Mouse (Mus musculus) left cerebral cortex, postnatal 4 days (tissue): ENCODE data around the gene Amer1. TPM values are rescaled to one million over a fixed set of nuclear protein-coding genes. Genes with fewer than 3 reads are reported as not detected.

Source experiments
- DNase-seq: peaks from one replicate; pipeline ENCODE4 v3.0.0-alpha.2; 2022
- intact Hi-C: fragments of 180-260 bp; cut with DNase I; formaldehyde crosslinking; loops from one replicate; pipeline ENCODE4 v1.15.1; 2025
- total RNA-seq, 2 experiments: library from RNA; stranded (reverse); gene quantifications; 2 replicates each; pipeline ENCODE4 v1.2.3; 2021

The Amer1 gene
- total RNA-seq, result 10 to 100 TPM; 29.8 to 30.2 TPM

DNA sequence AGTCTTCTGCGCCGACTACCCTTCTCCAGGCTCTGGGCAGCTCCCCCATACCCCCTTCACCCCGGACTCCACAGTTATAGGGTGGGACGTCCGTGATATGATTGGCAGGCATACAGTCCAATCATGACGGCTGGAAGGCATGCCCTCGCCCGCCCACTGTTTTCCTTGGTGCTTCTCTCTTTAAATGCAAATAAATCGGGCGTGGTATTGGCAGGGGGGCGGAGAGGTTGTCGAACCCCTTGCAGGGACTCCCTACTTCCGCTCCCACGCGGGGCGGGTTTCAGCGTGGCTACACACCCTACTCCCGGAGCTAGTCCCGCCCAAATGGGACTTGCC is at the start of gene Amer1:
TSS of gene Amer1 (minus strand) at position 97 of the 336 bp plus-strand sequence.
- peak; percentile 85 for DNase-seq
- intact Hi-C loops, result no loop called here

DNA sequence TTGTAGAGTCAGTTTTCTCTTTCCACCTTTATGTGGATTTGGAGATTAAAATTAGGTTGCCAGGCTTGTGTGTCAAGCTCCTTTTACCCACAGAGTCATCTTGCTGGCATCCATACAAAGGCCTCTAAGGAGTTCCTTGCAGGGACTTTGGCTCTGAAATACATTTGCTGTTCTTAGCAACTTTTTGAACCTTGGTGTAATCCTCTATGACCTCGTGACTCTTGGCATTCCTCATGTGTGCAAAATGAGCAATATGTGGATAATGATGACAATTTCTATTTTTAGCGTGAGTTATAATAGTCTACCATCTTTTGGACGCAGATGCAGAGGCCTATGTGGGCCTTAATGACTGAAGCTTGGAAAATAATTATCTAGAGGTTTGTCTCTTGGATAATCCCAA is 12.5 kb upstream of the Amer1 start:
- intact Hi-C loops, result no loop called here
- no peak for DNase-seq

DNA sequence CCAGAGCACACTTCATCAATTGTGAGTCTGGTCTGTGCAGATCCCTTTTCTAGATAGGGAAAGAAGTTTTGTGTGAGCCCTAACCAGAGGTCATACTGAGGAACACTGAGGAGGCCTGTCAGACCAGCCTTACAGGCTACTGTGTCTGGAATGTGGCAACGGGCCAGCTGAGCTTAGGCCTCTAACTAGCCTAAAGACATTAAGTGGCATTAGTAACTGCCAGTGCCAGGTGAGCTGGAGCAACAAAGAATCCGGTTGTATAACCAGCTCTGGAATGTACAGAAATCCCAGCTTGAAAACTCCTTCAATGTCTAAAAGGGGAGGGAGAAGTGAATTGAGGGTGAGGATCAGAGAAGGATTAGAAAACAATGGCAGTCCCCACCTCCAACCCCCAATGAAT is 1.2 kb upstream of the Amer1 start:
- no peak for DNase-seq
- intact Hi-C loops, result no loop called here

GRCm38 (mm10) chrX:95445141-95445540 is 469 bp upstream of the Amer1 start:
- intact Hi-C loops, result no loop called here

DNA sequence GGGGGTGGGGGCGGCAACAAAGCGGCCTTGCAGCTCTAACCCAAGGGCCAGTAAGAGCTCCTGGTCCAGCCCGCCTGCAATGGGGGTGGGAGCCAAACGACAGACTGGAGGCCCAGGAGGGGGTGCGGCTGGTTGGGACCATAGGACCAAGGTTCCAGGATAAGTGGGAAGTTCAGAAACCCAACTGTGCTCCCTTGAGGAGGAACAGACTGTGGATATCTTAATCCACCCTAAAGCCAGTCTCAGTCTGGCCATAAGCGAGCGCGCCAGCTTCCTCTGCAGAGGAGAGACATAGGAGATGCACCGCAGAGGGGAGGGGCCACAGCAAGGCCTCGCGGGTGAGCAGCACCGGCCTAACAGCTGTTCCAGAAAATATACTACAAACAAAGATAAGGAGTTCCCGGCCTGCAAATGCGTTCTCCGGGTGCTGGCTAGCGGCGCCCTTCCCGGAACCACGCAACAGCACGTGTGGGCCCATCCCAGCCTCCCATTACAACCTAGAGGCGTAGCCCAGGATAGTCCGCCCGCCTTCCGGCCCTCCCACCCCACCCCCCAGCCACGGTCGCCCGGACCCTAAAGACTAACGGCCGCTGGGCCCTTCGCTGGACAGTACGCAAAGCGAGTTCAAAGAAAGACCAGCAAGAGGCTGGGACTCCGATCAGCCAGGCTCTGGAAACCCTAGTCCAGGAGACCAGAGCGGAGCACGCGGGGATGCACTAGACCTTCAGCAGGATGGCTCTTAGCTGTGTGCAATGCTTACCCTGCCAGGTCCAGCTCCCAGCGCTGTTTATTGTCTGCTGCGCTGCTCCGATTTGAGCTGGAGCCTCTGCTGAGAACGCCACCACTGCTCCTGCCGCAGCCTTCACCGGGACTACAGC is 535 bp downstream of the Amer1 start:
- intact Hi-C loops, result no loop called here

More at GRCm38 (mm10) chrX:95445141-95445540, 469 bp upstream of the Amer1 start:
- DNase-seq, result peak; percentile 6

GRCm38 (mm10) chrX:95443390-95443789 is 1.3 kb downstream of the Amer1 start:
- intact Hi-C loops, result no loop called here
- DNase-seq, result peak; percentile 13

More for the DNA sequence above, 535 bp downstream of the Amer1 start:
- DNase-seq, result peak; percentile 44

GRCm38 (mm10) chrX:95442261-95442660 is 2.4 kb downstream of the Amer1 start:
- no peak for DNase-seq
- intact Hi-C loops, result no loop called here

DNA sequence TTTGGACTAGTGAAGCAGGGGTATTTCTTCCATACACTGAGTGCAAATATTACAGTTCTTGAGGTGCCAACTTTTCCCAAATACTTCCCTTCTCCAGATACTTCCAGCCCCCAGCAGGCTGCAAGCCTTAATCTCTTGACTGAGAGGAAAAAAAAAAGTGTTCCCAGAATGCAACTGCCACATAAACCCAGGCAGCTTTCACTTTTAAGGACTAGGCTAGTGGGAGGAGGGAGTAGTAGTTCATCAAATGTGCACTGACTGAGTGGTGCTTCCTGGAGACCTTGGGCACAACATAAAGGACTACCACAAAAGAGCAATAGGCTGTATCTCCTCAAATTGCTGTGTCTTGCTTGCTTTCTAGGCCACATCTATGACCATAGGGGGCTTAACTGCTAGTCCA is 3.4 kb downstream of the Amer1 start:
- intact Hi-C loops, result no loop called here
- DNase-seq, result no peak

GRCm38 (mm10) chrX:95438491-95438890 is 6.2 kb downstream of the Amer1 start:
- intact Hi-C loops, result no loop called here

DNA sequence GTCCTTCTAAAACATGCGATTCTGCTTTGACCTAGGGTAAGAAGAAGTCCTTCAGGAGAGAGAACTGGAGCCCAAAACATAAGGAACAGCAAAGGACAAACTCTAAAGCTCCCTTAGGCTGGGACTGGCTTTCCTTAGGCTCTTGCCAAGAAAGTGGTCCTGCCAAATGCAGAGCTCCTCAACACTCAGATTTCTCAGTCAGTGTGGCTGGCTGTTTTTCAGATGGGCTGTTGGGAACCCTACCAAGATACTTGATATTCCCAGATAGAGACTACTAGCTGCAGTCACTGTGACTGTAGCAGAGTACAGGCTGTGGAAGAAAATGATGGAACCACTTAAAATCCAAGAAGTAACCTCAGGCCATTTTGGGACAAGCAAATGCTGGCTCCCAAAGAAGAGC is 7.4 kb downstream of the Amer1 start:
- no peak for DNase-seq
- intact Hi-C loops, result no loop called here

More at GRCm38 (mm10) chrX:95438491-95438890, 6.2 kb downstream of the Amer1 start:
- DNase-seq, result no peak

- intact Hi-C loops, result no loop called here
- no peak for DNase-seq
Observed at GRCm38 (mm10) chrX:95373101-95373500, 71.6 kb downstream of the Amer1 start.

Other genes starting within 250 kb of the Amer1 start
- 10 to 100 TPM; 79.6 to 85.9 TPM for gene Arhgef9, start 248.0 kb downstream of the Amer1 start, total RNA-seq
- gene Asb12, start 113.1 kb upstream of the Amer1 start, total RNA-seq, result under 1 TPM in 1 of 2 experiments, not detected in 1; 0.48 TPM
- not detected for gene Pfn5, start 113.2 kb upstream of the Amer1 start, total RNA-seq
- 10 to 100 TPM; 40.6 to 43.2 TPM for gene Zc4h2, start 213.6 kb upstream of the Amer1 start, total RNA-seq